Mouse (Mus musculus) inflammation-experienced regulatory T-cells, adult 6 months (primary cell): Measurements from ENCODE around the gene Rsu1. TPM values are rescaled to one million over a fixed set of nuclear protein-coding genes. Genes with fewer than 3 reads are reported as not detected.

Experiments used
- ATAC-seq: one replicate; pipeline ENCODE4 v1.8.0; 2017
- polyA plus RNA-seq, 3 experiments: library from polyadenylated mRNA; unstranded; fragments of 100-300 nt; shearing (Covaris generic); gene quantifications; one replicate each; pipeline ENCODE4 v1.2.1; 2017

Rsu1 gene
- polyA plus RNA-seq, 3 experiments from 2014 or later = 57.8 to 69.9 (median 69.4) TPM

DNA sequence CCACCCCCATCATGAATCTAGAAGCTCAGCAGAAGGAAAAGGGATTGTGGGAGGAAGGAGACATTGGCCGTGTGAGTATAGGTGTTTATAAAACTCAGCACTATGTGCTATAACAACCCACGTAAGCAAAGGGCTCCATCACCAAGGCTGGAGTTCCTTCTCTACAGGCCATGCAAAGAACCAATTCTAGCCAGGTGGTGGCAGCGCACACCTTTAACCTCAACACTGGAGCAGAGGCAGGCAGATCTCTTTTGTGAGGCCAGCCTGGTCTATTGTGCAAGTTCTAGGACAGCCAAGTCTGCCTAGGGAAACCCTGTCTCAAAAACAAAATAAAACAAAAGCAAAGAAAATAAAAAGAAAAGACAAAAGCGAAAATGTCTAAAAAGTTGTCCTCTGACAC is 231.4 kb downstream of the Rsu1 start:
- ATAC-seq = no peak

DNA sequence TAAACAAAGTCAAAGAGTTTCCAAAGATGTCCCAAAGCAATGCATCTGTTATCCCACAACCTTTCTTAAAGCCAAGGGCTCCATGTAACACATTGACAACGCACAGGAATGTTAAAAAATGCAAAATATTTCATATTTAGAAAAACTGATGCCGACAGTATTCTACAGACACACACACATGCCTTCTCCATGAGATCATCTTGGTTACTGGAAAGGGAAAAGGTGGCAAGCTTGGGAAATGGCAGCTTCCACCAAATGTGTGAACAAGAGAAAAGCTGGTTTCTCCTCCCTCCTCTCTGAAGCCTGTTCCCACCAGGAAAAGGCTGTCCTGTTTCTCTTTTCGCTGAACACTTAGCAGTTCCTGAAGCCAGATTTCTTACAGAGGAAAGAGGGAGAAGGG is 232.4 kb downstream of the Rsu1 start:
- no peak for ATAC-seq

Other genes with a start within 250 kb of the Rsu1 start
- gene Cubn, start 220.4 kb upstream of the Rsu1 start, polyA plus RNA-seq = under 1 TPM in 1 of 3 experiments, not detected in 2; 0.11 TPM